Mouse (Mus musculus) heart, embryonic 11.5 days (tissue): Measurements from ENCODE around the gene Ist1. TPM values are rescaled to one million over a fixed set of nuclear protein-coding genes. Genes with fewer than 3 reads are reported as not detected.
A peak's percentile ranks its signal among the peaks of the same experiment; 100 is the strongest.

ENCODE experiments used
- ATAC-seq: fragments of 200-750 bp; cut with Nextera tagmentation; replicated peaks from 2 replicates; pipeline ENCODE4 v1.8.0; 2017; ENCODE audit warnings: moderate library complexity; ENCODE audit not compliant: insufficient number of reproducible peaks, low FRiP score, low TSS enrichment
- H3K27ac ChIP-seq: fragments of 300-500 bp; sonication (generic); 2 replicates; pipeline ENCODE4 v1.5.1; 2014; ENCODE audit warnings: mild to moderate bottlenecking, low read depth, low read length
- H3K27me3 ChIP-seq: fragments of 300-500 bp; sonication (generic); 2 replicates; pipeline ENCODE4 v1.6.1; 2014; ENCODE audit warnings: mild to moderate bottlenecking, low read length, mixed read lengths; ENCODE audit not compliant: control insufficient read depth, insufficient read depth
- H3K36me3 ChIP-seq: fragments of 300-500 bp; sonication (generic); 2 replicates; pipeline ENCODE4 v1.6.1; 2014; ENCODE audit warnings: mild to moderate bottlenecking, low read length, moderate library complexity, mixed read lengths; ENCODE audit not compliant: control insufficient read depth, insufficient read depth
- H3K4me1 ChIP-seq: fragments of 300-500 bp; sonication (generic); 2 replicates; pipeline ENCODE4 v1.6.1; 2014; ENCODE audit warnings: low read length; ENCODE audit not compliant: control insufficient read depth, insufficient read depth
- H3K4me2 ChIP-seq: fragments of 300-500 bp; sonication (generic); 2 replicates; pipeline ENCODE4 v1.6.1; 2014; ENCODE audit warnings: mild to moderate bottlenecking, moderate library complexity
- H3K4me3 ChIP-seq: fragments of 300-500 bp; sonication (generic); 2 replicates; pipeline ENCODE4 v1.5.1; 2014; ENCODE audit warnings: low read depth, low read length
- H3K9ac ChIP-seq: fragments of 300-500 bp; sonication (generic); 2 replicates; pipeline ENCODE4 v1.6.1; 2014; ENCODE audit warnings: mild to moderate bottlenecking, low read depth, low read length, moderate library complexity
- H3K9me3 ChIP-seq: fragments of 300-500 bp; sonication (generic); replicated peaks from 2 replicates; pipeline ENCODE4 v1.6.1; 2016; ENCODE audit warnings: low read length; ENCODE audit not compliant: control insufficient read depth
- WGBS: fragments of 180-500 bp; shearing (Covaris S2); extraction: QIAGEN DNeasy Blood & Tissue Kit; methylation state at CpG from one replicate; pipeline ENCODE4 v1.1.7; 2014; ENCODE audit not compliant: insufficient replicate concordance; 5-methylcytosine and 5-hydroxymethylcytosine counted together
- polyA plus RNA-seq: library from polyadenylated mRNA; unstranded; fragments of >200 nt; fragmentation: Nextera tagmentation; extraction: Ambion mirVana; gene quantifications from 2 replicates; pipeline ENCODE4 v1.2.1, GENCODE M21; 2014

Ist1 gene
- polyA plus RNA-seq, 1 experiment from 2014 or later, result 89.6 TPM

- no peaks in the 10 kb centered on the region for H3K27me3 ChIP-seq
- H3K4me1 ChIP-seq, result peaks cover 12% of the 10 kb centered on the region
- H3K4me3 ChIP-seq, result peak overlapping the region; percentile 84; the same call in 1 of the 2 replicates
- no peak overlapping the region for H3K27ac ChIP-seq
- ATAC-seq, result no peak
- H3K9me3 ChIP-seq, result no peaks in the 10 kb centered on the region
- no peaks in the 10 kb centered on the region for H3K36me3 ChIP-seq
- H3K9ac ChIP-seq, result no peak overlapping the region
- peak overlapping the region; percentile 86 for H3K4me2 ChIP-seq
- 66% methylated on average over 6 of the region's 6 CpGs for WGBS
Observed at GRCm38 (mm10) chr8:109694154-109694553, 1.1 kb upstream of the Ist1 start.

DNA sequence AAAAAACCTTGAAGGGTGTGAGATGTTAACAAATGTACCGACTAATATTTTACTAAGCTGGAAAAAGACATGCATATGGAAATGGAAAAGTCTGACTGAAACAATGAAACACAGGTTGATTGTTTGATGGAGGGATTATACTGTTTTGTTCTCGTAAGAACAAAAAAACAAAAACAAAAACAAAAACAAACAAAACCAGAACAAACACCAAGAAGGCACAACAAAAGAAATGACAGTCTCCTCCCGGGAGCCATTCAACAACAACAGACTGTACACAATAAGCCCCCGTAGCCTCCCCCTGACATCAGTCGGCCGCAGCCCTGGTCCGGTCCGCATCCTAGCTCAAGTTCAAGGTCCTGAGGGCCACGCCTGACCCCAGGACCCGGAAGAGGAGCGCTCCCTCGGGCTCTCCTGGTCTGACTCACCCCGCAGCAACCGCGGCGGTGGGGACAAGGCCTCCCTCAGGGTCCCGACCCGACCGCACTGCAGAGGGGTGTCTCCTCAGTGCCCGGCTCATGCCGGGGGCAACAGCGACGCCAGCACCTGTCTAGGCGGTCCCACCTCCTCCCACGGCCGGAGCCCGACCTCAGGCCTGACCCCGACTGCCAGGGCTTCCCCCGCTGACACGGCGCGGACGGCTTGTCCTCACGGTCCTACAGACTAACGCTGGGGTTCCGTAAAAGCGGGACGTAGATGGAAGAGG lies 466 bp downstream of the Ist1 start:
- Histone ChIP-seq H3K27ac (peak overlapping the region; percentile 75), H3K4me2 (peak overlapping the region; percentile 86), H3K9me3 (no peaks in the 10 kb centered on the region), H3K9ac (peak overlapping the region; percentile 87), H3K4me1 (peaks cover 12% of the 10 kb centered on the region), H3K27me3 (no peaks in the 10 kb centered on the region), H3K4me3 (peak overlapping the region; percentile 84), H3K36me3 (no peaks in the 10 kb centered on the region)
- under 1% methylated on average over 38 of the region's 38 CpGs for whole genome bisulfite sequencing
- ATAC-seq, result peak; percentile 76

- H3K9ac ChIP-seq, result peak overlapping the region; percentile 87
- WGBS, result 58% methylated on average over 5 of the region's 5 CpGs
Observed at GRCm38 (mm10) chr8:109691769-109692168, 1.3 kb downstream of the Ist1 start.

DNA sequence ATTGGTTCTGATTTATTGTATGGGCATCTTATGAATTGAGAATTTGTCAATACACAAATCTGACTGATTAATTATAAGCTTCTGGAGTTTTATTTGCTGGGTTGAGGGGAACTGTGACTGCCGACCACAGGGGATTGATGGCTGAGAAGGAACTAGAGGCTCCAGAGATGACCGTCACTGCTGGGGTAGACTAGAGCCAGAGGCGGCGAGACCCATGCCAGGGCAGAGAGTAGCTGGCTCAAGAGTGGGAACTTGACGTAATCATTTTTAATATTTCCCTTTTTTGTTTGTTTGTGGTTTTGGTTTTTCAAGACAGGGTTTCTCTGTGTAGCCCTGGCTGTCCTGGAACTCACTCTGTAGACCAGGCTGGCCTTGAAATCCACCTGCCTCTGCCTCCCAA lies 5.8 kb downstream of the Ist1 start:
- H3K27ac ChIP-seq, result no peak overlapping the region
- H3K27me3 ChIP-seq, result no peaks in the 10 kb centered on the region
- no peak for ATAC-seq
- no peak overlapping the region for H3K4me2 ChIP-seq
- H3K9me3 ChIP-seq, result no peaks in the 10 kb centered on the region
- H3K4me1 ChIP-seq, result peaks cover 12% of the 10 kb centered on the region
- no peak overlapping the region for H3K4me3 ChIP-seq
- H3K36me3 ChIP-seq, result peaks cover 5% of the 10 kb centered on the region; the same call in 1 of the 2 replicates
- no peak overlapping the region for H3K9ac ChIP-seq
- 95% methylated on average over 5 of the region's 5 CpGs for WGBS

More at GRCm38 (mm10) chr8:109691769-109692168, 1.3 kb downstream of the Ist1 start:
- Histone ChIP-seq H3K9me3 (no peaks in the 10 kb centered on the region), H3K4me1 (peaks cover 12% of the 10 kb centered on the region), H3K27ac (no peak overlapping the region), H3K27me3 (no peaks in the 10 kb centered on the region), H3K4me3 (peak overlapping the region; percentile 84), H3K4me2 (peak overlapping the region; percentile 86), H3K36me3 (no peaks in the 10 kb centered on the region)
- ATAC-seq, result no peak

- Histone ChIP-seq H3K4me2 (no peak overlapping the region), H3K4me3 (no peak overlapping the region), H3K36me3 (peaks cover 28% of the 10 kb centered on the region), H3K27me3 (no peaks in the 10 kb centered on the region), H3K4me1 (no peaks in the 10 kb centered on the region), H3K9me3 (no peaks in the 10 kb centered on the region), H3K27ac (no peak overlapping the region), H3K9ac (no peak overlapping the region)
- ATAC-seq, result no peak
- WGBS, result 92% methylated on average over 5 of the region's 5 CpGs
Observed at GRCm38 (mm10) chr8:109682120-109682519, 10.9 kb downstream of the Ist1 start.

DNA sequence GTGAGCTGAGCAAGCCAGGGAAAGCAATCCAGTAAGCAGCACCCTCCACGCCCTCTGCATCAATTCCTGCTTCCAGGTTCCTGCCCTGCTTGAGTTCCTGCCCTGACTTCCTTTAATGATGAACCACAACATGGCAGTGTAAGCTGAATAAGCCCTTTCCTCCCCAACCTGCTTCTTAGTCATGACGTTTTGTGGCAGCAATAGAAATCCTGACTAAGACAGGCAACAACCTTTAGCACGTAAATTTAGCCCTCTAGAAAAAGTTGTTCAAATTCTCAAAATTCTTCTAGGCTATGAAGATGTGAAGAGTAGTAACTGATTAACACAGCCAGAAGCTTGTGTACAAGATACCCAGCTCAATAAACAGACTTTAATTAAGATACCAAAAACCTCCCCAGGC lies 11.5 kb downstream of the Ist1 start:
- Histone ChIP-seq H3K27me3 (no peaks in the 10 kb centered on the region), H3K36me3 (peaks cover 30% of the 10 kb centered on the region), H3K9me3 (no peaks in the 10 kb centered on the region), H3K4me1 (no peaks in the 10 kb centered on the region), H3K4me3 (no peak overlapping the region), H3K27ac (no peak overlapping the region), H3K4me2 (no peak overlapping the region), H3K9ac (no peak overlapping the region)
- 77% methylated on average over 3 of the region's 3 CpGs for WGBS
- no peak for ATAC-seq

DNA sequence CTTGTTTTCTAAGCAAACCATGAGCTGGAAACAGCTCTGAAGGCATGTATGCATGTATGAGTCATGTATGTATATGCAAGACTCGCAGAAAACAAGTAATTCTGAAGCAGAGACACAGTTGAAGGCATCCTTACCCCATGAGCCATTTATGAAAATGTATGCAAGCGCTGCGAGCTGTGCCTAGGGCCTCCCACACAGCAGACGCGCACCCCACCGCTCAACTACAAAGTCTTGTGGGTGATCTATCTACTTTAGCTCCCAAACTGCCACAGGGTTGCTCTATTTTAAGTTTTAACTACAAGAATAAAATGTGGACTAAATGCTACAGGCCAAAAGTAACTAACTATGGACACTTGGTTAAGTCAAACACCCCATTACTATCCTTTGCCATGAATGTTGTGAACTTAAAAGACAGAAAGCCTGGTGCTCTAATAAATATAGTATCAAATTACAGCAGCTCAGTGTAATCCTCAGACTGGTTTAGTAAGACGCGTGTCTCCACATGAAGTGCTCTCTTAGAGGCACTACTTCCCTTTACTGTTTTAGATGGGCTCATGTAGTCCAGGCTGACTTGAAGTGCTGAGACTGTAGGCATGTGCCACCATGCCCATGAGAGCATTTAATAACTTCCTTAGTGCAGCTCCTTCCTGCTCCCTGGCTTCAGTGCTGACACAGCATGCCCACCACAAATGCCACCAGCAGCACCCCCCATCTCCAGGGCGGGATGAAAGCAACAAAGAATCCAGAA lies 17.0 kb downstream of the Ist1 start:
- no peak for ATAC-seq
- Histone ChIP-seq H3K9me3 (no peaks in the 10 kb centered on the region), H3K4me1 (no peaks in the 10 kb centered on the region), H3K27me3 (no peaks in the 10 kb centered on the region), H3K4me3 (no peak overlapping the region), H3K27ac (no peak overlapping the region), H3K36me3 (peaks cover 49% of the 10 kb centered on the region), H3K9ac (no peak overlapping the region), H3K4me2 (no peak overlapping the region)
- 93% methylated on average over 9 of the region's 9 CpGs for WGBS

GRCm38 (mm10) chr8:109673596-109673995 lies 19.5 kb downstream of the Ist1 start:
- Histone ChIP-seq H3K4me3 (no peak overlapping the region), H3K36me3 (peaks cover 44% of the 10 kb centered on the region), H3K9ac (no peak overlapping the region), H3K27ac (no peak overlapping the region), H3K4me2 (no peak overlapping the region), H3K27me3 (no peaks in the 10 kb centered on the region), H3K9me3 (no peaks in the 10 kb centered on the region), H3K4me1 (no peaks in the 10 kb centered on the region)
- 87% methylated on average over 2 of the region's 2 CpGs for WGBS
- ATAC-seq, result no peak
